Mouse (Mus musculus) forebrain, embryonic 12.5 days (tissue): ENCODE data around the gene Flt3l. TPM values are rescaled to one million over a fixed set of nuclear protein-coding genes. Genes with fewer than 3 reads are reported as not detected.
"Not testable (repeated sequence)": the region's sequence is repeated elsewhere in the genome, so short reads cannot be mapped to it uniquely, and the experiment has no call there.

ENCODE experiments used
- ATAC-seq: fragments of 200-750 bp; cut with Nextera tagmentation; 2 replicates; pipeline ENCODE4 v1.8.0; 2017; ENCODE audit warnings: moderate TSS enrichment; ENCODE audit not compliant: low FRiP score
- H3K27ac ChIP-seq: fragments of 300-500 bp; sonication (generic); 2 replicates; pipeline ENCODE4 v1.5.1; 2016; ENCODE audit warnings: mild to moderate bottlenecking
- H3K27me3 ChIP-seq: fragments of 300-500 bp; sonication (generic); 2 replicates; pipeline ENCODE4 v1.6.1; 2016; ENCODE audit warnings: mild to moderate bottlenecking
- H3K36me3 ChIP-seq: fragments of 300-500 bp; sonication (generic); replicated peaks from 2 replicates; pipeline ENCODE4 v1.6.1; 2016; ENCODE audit warnings: mild to moderate bottlenecking
- H3K4me1 ChIP-seq: fragments of 300-500 bp; sonication (generic); 2 replicates; pipeline ENCODE4 v1.6.1; 2016
- H3K4me2 ChIP-seq: fragments of 300-500 bp; sonication (generic); 2 replicates; pipeline ENCODE4 v1.6.1; 2016; ENCODE audit warnings: mild to moderate bottlenecking, moderate library complexity
- H3K4me3 ChIP-seq: fragments of 300-500 bp; sonication (generic); replicated peaks from 2 replicates; pipeline ENCODE4 v1.5.1; 2016; ENCODE audit warnings: mild to moderate bottlenecking
- H3K9ac ChIP-seq: fragments of 300-500 bp; sonication (generic); 2 replicates; pipeline ENCODE4 v1.6.1; 2016; ENCODE audit warnings: mild to moderate bottlenecking
- H3K9me3 ChIP-seq: fragments of 300-500 bp; sonication (generic); 2 replicates; pipeline ENCODE4 v1.6.1; 2016
- WGBS: fragments of 180-500 bp; shearing (Covaris S2); methylation state at CpG from one replicate; pipeline ENCODE4 v1.1.7; 2016; 5-methylcytosine and 5-hydroxymethylcytosine counted together
- polyA plus RNA-seq: library from polyadenylated mRNA; unstranded; fragments of >200 nt; fragmentation: Nextera tagmentation; extraction: Ambion mirVana; gene quantifications from 2 replicates; pipeline ENCODE4 v1.2.1, GENCODE M21; 2016

The Flt3l gene
- polyA plus RNA-seq, 1 experiment from 2014 or later, result 0.72 TPM

GRCm38 (mm10) chr7:45153052-45153451 lies 16.8 kb upstream of the Flt3l start:
- H3K27ac ChIP-seq, H3K9me3 ChIP-seq, ATAC-seq, H3K27me3 ChIP-seq, H3K36me3 ChIP-seq, H3K9ac ChIP-seq, H3K4me3 ChIP-seq: not testable (repeated sequence)
- Histone ChIP-seq H3K4me1 (peaks cover 33% of the 10 kb centered on the region), H3K4me2 (peak overlapping the region; percentile 81; the same call in 1 of the 2 replicates)
- 88% methylated on average over 2 of the region's 2 CpGs for WGBS

- Histone ChIP-seq H3K27ac (no peak overlapping the region), H3K9ac (no peak overlapping the region), H3K36me3 (0 out of 2 replicates have a peak, but pooled peaks cover 4% of the 10 kb centered on the region), H3K27me3 (no peaks in the 10 kb centered on the region), H3K4me1 (peaks cover 33% of the 10 kb centered on the region), H3K4me3 (no peak overlapping the region), H3K9me3 (no peaks in the 10 kb centered on the region), H3K4me2 (no peak overlapping the region)
- 58% methylated on average over 11 of the region's 11 CpGs for WGBS
- no peak for ATAC-seq
Measured at GRCm38 (mm10) chr7:45151303-45151702, 15.1 kb upstream of the Flt3l start.

GRCm38 (mm10) chr7:45150321-45150720 lies 14.1 kb upstream of the Flt3l start:
- Histone ChIP-seq H3K9me3 (no peaks in the 10 kb centered on the region), H3K9ac (no peak overlapping the region), H3K27ac (no peak overlapping the region), H3K4me3 (no peak overlapping the region), H3K36me3 (peaks cover 9% of the 10 kb centered on the region; the same call in 1 of the 2 replicates), H3K27me3 (no peaks in the 10 kb centered on the region), H3K4me2 (no peak overlapping the region), H3K4me1 (peaks cover 30% of the 10 kb centered on the region)
- 69% methylated on average over 4 of the region's 4 CpGs for WGBS
- no peak for ATAC-seq

- H3K27me3 ChIP-seq, result no peaks in the 10 kb centered on the region
- no peak overlapping the region for H3K4me3 ChIP-seq
- H3K9me3 ChIP-seq, result no peaks in the 10 kb centered on the region
- H3K36me3 ChIP-seq, result peaks cover 13% of the 10 kb centered on the region
- no peak overlapping the region for H3K9ac ChIP-seq
- H3K27ac ChIP-seq, result no peak overlapping the region
- no peak for ATAC-seq
- 35% methylated on average over 6 of the region's 6 CpGs for WGBS
- H3K4me1 ChIP-seq, result peaks cover 23% of the 10 kb centered on the region
- H3K4me2 ChIP-seq, result no peak overlapping the region
Measured at GRCm38 (mm10) chr7:45149545-45149944, 13.3 kb upstream of the Flt3l start.

GRCm38 (mm10) chr7:45148534-45149098 lies 12.4 kb upstream of the Flt3l start:
- no peak for ATAC-seq
- peaks cover 23% of the 10 kb centered on the region for H3K36me3 ChIP-seq

GRCm38 (mm10) chr7:45147899-45148298 lies 11.7 kb upstream of the Flt3l start:
- no peak overlapping the region for H3K27ac ChIP-seq
- H3K4me1 ChIP-seq, result peaks cover 17% of the 10 kb centered on the region
- H3K36me3 ChIP-seq, result peaks cover 28% of the 10 kb centered on the region
- H3K4me3 ChIP-seq, result no peak overlapping the region
- 89% methylated on average over 11 of the region's 11 CpGs for whole genome bisulfite sequencing
- no peak overlapping the region for H3K9ac ChIP-seq
- H3K4me2 ChIP-seq, result no peak overlapping the region
- ATAC-seq, result no peak
- H3K27me3 ChIP-seq, result no peaks in the 10 kb centered on the region
- H3K9me3 ChIP-seq, result no peaks in the 10 kb centered on the region

More at GRCm38 (mm10) chr7:45148534-45149098, 12.4 kb upstream of the Flt3l start:
- Histone ChIP-seq H3K4me2 (no peak overlapping the region), H3K27me3 (no peaks in the 10 kb centered on the region), H3K27ac (no peak overlapping the region), H3K9ac (no peak overlapping the region), H3K9me3 (no peaks in the 10 kb centered on the region), H3K4me3 (no peak overlapping the region), H3K4me1 (peaks cover 22% of the 10 kb centered on the region)
- 80% methylated on average over 4 of the region's 4 CpGs for WGBS

GRCm38 (mm10) chr7:45147267-45147666 lies 11.0 kb upstream of the Flt3l start:
- no peak overlapping the region for H3K4me2 ChIP-seq
- no peak overlapping the region for H3K4me3 ChIP-seq
- H3K27me3 ChIP-seq, result no peaks in the 10 kb centered on the region
- no peak overlapping the region for H3K9ac ChIP-seq
- H3K27ac ChIP-seq, result no peak overlapping the region
- no peaks in the 10 kb centered on the region for H3K9me3 ChIP-seq
- no peak for ATAC-seq
- H3K4me1 ChIP-seq, result peaks cover 17% of the 10 kb centered on the region
- 93% methylated on average over 11 of the region's 11 CpGs for WGBS
- peaks cover 33% of the 10 kb centered on the region for H3K36me3 ChIP-seq

GRCm38 (mm10) chr7:45145460-45145859 lies 9.2 kb upstream of the Flt3l start:
- no peak overlapping the region for H3K4me3 ChIP-seq
- ATAC-seq, result no peak

GRCm38 (mm10) chr7:45144368-45145174 lies 8.3 kb upstream of the Flt3l start:
- Histone ChIP-seq H3K4me1 (peaks cover 2% of the 10 kb centered on the region; the same call in 1 of the 2 replicates), H3K4me3 (no peak overlapping the region), H3K9ac (no peak overlapping the region), H3K36me3 (peaks cover 37% of the 10 kb centered on the region), H3K9me3 (no peaks in the 10 kb centered on the region), H3K27me3 (no peaks in the 10 kb centered on the region), H3K4me2 (no peak overlapping the region), H3K27ac (no peak overlapping the region)
- 87% methylated on average over 13 of the region's 13 CpGs for WGBS
- ATAC-seq, result no peak

More at GRCm38 (mm10) chr7:45145460-45145859, 9.2 kb upstream of the Flt3l start:
- WGBS, result 94% methylated on average over 8 of the region's 8 CpGs
- Histone ChIP-seq H3K27me3 (no peaks in the 10 kb centered on the region), H3K9ac (no peak overlapping the region), H3K4me2 (no peak overlapping the region), H3K4me1 (peaks cover 8% of the 10 kb centered on the region; the same call in 1 of the 2 replicates), H3K27ac (no peak overlapping the region), H3K9me3 (no peaks in the 10 kb centered on the region), H3K36me3 (peaks cover 37% of the 10 kb centered on the region)

GRCm38 (mm10) chr7:45141914-45142313 lies 5.7 kb upstream of the Flt3l start:
- no peak overlapping the region for H3K4me3 ChIP-seq
- 93% methylated on average over 5 of the region's 5 CpGs for WGBS
- peaks cover 12% of the 10 kb centered on the region for H3K27me3 ChIP-seq
- H3K9me3 ChIP-seq, result no peaks in the 10 kb centered on the region
- peaks cover 33% of the 10 kb centered on the region for H3K36me3 ChIP-seq
- no peak overlapping the region for H3K4me2 ChIP-seq
- ATAC-seq, result no peak
- no peak overlapping the region for H3K9ac ChIP-seq
- no peaks in the 10 kb centered on the region for H3K4me1 ChIP-seq
- H3K27ac ChIP-seq, result no peak overlapping the region

GRCm38 (mm10) chr7:45141319-45141718 lies 5.1 kb upstream of the Flt3l start:
- Histone ChIP-seq H3K9ac (no peak overlapping the region), H3K4me1 (no peaks in the 10 kb centered on the region), H3K36me3 (peaks cover 33% of the 10 kb centered on the region), H3K9me3 (no peaks in the 10 kb centered on the region), H3K4me2 (no peak overlapping the region), H3K4me3 (no peak overlapping the region), H3K27me3 (peaks cover 12% of the 10 kb centered on the region), H3K27ac (no peak overlapping the region)
- ATAC-seq, result no peak
- 91% methylated on average over 3 of the region's 3 CpGs for WGBS

- H3K9ac ChIP-seq, result no peak overlapping the region
- H3K4me2 ChIP-seq, result no peak overlapping the region
- H3K36me3 ChIP-seq, result peaks cover 28% of the 10 kb centered on the region
- no peak overlapping the region for H3K4me3 ChIP-seq
- no peak overlapping the region for H3K27ac ChIP-seq
- peaks cover 6% of the 10 kb centered on the region; the same call in 1 of the 2 replicates for H3K4me1 ChIP-seq
- peaks cover 21% of the 10 kb centered on the region for H3K27me3 ChIP-seq
- no peak for ATAC-seq
- WGBS, result 79% methylated on average over 8 of the region's 8 CpGs
- no peaks in the 10 kb centered on the region for H3K9me3 ChIP-seq
Measured at GRCm38 (mm10) chr7:45139904-45140723, 3.9 kb upstream of the Flt3l start.
